Mouse (Mus musculus): ENCODE measurements around the gene Zbp1. TPM values are rescaled to one million over a fixed set of nuclear protein-coding genes. Genes with fewer than 3 reads are reported as not detected.

The Zbp1 gene
- polyA plus RNA-seq, 1 experiment from 2014 or later, result 0.32 TPM

GRCm38 (mm10) chr2:173244108-173244507 is 25.4 kb upstream of the Zbp1 start:
- peaks cover 85% of the 10 kb centered on the region for H3K4me1 ChIP-seq
- no peak overlapping the region for H3K4me3 ChIP-seq
- no peaks in the 10 kb centered on the region for H3K27me3 ChIP-seq (replicated peaks)
- no peaks in the 10 kb centered on the region for H3K9me3 ChIP-seq
- ATAC-seq (ENCODE audit: low FRiP score, low read depth), result no peak
- 0 out of 2 replicates have a peak, but pooled peaks cover 3% of the 10 kb centered on the region for H3K36me3 ChIP-seq
- H3K4me2 ChIP-seq (replicated peaks), result no peak overlapping the region
- 0 out of 2 replicates have a peak overlapping the region, but pooled peaks have one; percentile 8 for H3K9ac ChIP-seq
- H3K27ac ChIP-seq, result no peak overlapping the region
- 74% methylated on average over 3 of the region's 3 CpGs for WGBS

DNA sequence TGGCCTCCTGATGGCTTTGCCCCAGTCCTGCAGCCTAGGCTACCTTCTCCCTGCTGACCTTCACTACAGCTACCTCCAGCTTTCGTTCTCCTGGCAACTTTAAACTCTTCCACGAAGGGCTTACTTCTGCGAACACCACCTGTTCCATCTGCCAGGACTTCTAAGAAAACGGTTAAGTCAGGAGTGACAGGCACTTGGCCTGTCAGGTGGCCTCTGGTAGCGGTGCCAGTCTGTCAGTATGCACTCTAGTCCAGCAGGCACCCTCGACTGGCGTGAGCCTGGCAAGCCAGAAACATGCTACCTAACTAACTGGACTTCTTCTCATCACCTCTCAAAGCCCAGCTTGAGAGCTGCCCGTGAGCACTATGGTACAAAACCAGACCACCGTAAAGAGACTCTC is 24.9 kb upstream of the Zbp1 start:
- WGBS, result 75% methylated on average over 9 of the region's 9 CpGs
- ATAC-seq (ENCODE audit: low FRiP score, low read depth), result no peak
- peaks cover 87% of the 10 kb centered on the region for H3K4me1 ChIP-seq
- no peak overlapping the region for H3K4me3 ChIP-seq
- peak overlapping the region; percentile 32; the same call in 1 of the 2 replicates for H3K4me2 ChIP-seq (replicated peaks)
- H3K9ac ChIP-seq, result 0 out of 2 replicates have a peak overlapping the region, but pooled peaks have one; percentile 8
- no peak overlapping the region for H3K27ac ChIP-seq
- H3K9me3 ChIP-seq, result no peaks in the 10 kb centered on the region
- H3K27me3 ChIP-seq (replicated peaks), result no peaks in the 10 kb centered on the region
- 0 out of 2 replicates have a peak, but pooled peaks cover 3% of the 10 kb centered on the region for H3K36me3 ChIP-seq

DNA sequence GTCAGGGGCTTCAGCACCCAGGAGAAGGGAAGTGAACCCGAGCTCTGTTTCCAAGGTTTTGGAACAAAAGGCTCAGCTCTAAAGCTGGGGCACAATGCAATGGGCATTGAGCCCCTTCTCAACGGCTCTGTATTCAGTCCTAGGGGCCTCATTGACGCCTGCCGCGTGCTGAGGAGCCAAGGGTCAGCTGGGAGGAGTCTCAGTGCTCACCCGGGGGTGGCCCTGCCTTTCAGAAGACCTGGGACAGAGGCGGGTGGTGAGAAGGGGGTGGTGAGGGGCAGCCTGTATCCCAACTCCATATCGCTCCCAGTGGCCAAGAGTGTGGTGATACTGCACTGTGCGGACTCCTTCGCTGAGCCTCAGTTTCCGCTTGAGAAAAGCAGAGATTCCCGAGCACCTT is 24.2 kb upstream of the Zbp1 start:
- Histone ChIP-seq H3K27me3 (replicated peaks) (no peaks in the 10 kb centered on the region), H3K4me1 (peaks cover 87% of the 10 kb centered on the region), H3K9ac (no peak overlapping the region), H3K4me3 (no peak overlapping the region), H3K36me3 (0 out of 2 replicates have a peak, but pooled peaks cover 3% of the 10 kb centered on the region), H3K4me2 (replicated peaks) (peak overlapping the region; percentile 32), H3K9me3 (no peaks in the 10 kb centered on the region), H3K27ac (no peak overlapping the region)
- WGBS, result 6% methylated on average over 12 of the region's 12 CpGs
- ATAC-seq (ENCODE audit: low FRiP score, low read depth), result peak; percentile 52

GRCm38 (mm10) chr2:173240738-173241137 is 22.0 kb upstream of the Zbp1 start:
- H3K27me3 ChIP-seq (replicated peaks), result no peaks in the 10 kb centered on the region
- H3K9me3 ChIP-seq, result no peaks in the 10 kb centered on the region
- H3K9ac ChIP-seq, result no peak overlapping the region
- WGBS, result 36% methylated on average over 9 of the region's 9 CpGs
- no peak overlapping the region; the same call in 1 of the 2 replicates for H3K4me2 ChIP-seq (replicated peaks)
- H3K4me1 ChIP-seq, result peaks cover 87% of the 10 kb centered on the region
- H3K4me3 ChIP-seq, result no peak overlapping the region
- no peak for ATAC-seq (ENCODE audit: low FRiP score, low read depth)
- H3K27ac ChIP-seq, result no peak overlapping the region
- 0 out of 2 replicates have a peak, but pooled peaks cover 3% of the 10 kb centered on the region for H3K36me3 ChIP-seq

- WGBS, result 6% methylated on average over 14 of the region's 14 CpGs
- Histone ChIP-seq H3K9ac (0 out of 2 replicates have a peak overlapping the region, but pooled peaks have one; percentile 33), H3K4me2 (replicated peaks) (peak overlapping the region; percentile 40), H3K27me3 (replicated peaks) (no peaks in the 10 kb centered on the region), H3K4me1 (peaks cover 94% of the 10 kb centered on the region), H3K9me3 (no peaks in the 10 kb centered on the region), H3K4me3 (no peak overlapping the region), H3K27ac (no peak overlapping the region; the same call in 1 of the 2 replicates), H3K36me3 (peaks cover 7% of the 10 kb centered on the region; the same call in 1 of the 2 replicates)
- ATAC-seq (ENCODE audit: low FRiP score, low read depth), result peak; percentile 18
Observed at GRCm38 (mm10) chr2:173238522-173238921, 19.8 kb upstream of the Zbp1 start.

- ATAC-seq (ENCODE audit: low FRiP score, low read depth), result no peak
Observed at GRCm38 (mm10) chr2:173235435-173236332, 17.0 kb upstream of the Zbp1 start.

GRCm38 (mm10) chr2:173232766-173233099 is 14.0 kb upstream of the Zbp1 start:
- no peak overlapping the region for H3K9ac ChIP-seq
- no peak overlapping the region for H3K4me3 ChIP-seq
- H3K4me2 ChIP-seq (replicated peaks), result no peak overlapping the region
- H3K4me1 ChIP-seq, result peaks cover 65% of the 10 kb centered on the region
- 77% methylated on average over 8 of the region's 8 CpGs for WGBS
- H3K9me3 ChIP-seq, result no peaks in the 10 kb centered on the region
- ATAC-seq (ENCODE audit: low FRiP score, low read depth), result no peak
- no peaks in the 10 kb centered on the region for H3K27me3 ChIP-seq (replicated peaks)
- H3K27ac ChIP-seq, result no peak overlapping the region
- H3K36me3 ChIP-seq, result peaks cover 53% of the 10 kb centered on the region

More at GRCm38 (mm10) chr2:173235435-173236332, 17.0 kb upstream of the Zbp1 start:
- Histone ChIP-seq H3K4me1 (peaks cover 84% of the 10 kb centered on the region), H3K27me3 (replicated peaks) (no peaks in the 10 kb centered on the region), H3K4me3 (no peak overlapping the region), H3K9ac (0 out of 2 replicates have a peak overlapping the region, but pooled peaks have one; percentile 26), H3K4me2 (replicated peaks) (peak overlapping the region; percentile 7), H3K9me3 (no peaks in the 10 kb centered on the region), H3K36me3 (peaks cover 32% of the 10 kb centered on the region), H3K27ac (0 out of 2 replicates have a peak overlapping the region, but pooled peaks have one; percentile 15)
- whole genome bisulfite sequencing, result 52% methylated on average over 7 of the region's 8 CpGs

DNA sequence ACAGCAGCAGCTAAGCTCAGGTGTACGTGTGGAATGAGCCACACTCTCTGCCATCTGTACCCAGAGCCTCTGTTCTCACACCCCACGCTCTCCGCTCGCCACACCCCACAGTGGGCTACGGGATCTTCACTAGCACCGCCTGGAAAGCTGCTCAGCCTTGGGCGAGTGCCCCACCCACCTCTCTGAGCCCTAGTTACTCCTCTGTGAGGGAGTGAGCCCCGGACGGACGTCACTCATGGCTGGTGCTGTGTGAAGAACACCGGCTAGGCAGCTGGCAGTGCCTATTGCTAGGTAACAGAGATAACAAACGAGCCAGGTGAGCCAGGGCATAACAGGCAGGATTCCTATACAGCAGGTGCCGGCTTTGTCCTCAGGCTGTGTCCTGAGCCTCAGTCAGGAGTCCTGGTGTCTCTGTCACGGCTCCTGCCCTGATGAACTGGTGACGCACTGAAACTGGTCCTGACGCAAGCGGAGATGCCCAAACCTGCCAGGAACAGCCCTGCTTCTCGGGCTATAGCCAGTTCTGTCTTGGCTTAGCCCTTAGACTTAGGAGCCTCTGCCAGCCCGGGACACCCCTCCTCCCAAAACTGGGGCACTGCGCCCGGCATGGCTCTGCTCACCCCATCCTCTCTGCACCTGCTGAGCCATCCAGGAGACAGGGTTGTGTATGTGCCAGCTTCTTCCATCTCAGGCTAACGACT is 13.5 kb upstream of the Zbp1 start:
- H3K9ac ChIP-seq, result no peak overlapping the region
- no peak overlapping the region for H3K27ac ChIP-seq
- WGBS, result 84% methylated on average over 22 of the region's 22 CpGs
- ATAC-seq (ENCODE audit: low FRiP score, low read depth), result no peak
- no peaks in the 10 kb centered on the region for H3K9me3 ChIP-seq
- no peak overlapping the region for H3K4me2 ChIP-seq (replicated peaks)
- no peak overlapping the region for H3K4me3 ChIP-seq
- H3K36me3 ChIP-seq, result peaks cover 57% of the 10 kb centered on the region
- H3K4me1 ChIP-seq, result peaks cover 60% of the 10 kb centered on the region
- no peaks in the 10 kb centered on the region for H3K27me3 ChIP-seq (replicated peaks)

GRCm38 (mm10) chr2:173229578-173230224 is 11.0 kb upstream of the Zbp1 start:
- Histone ChIP-seq H3K4me1 (peaks cover 35% of the 10 kb centered on the region), H3K4me2 (replicated peaks) (peak overlapping the region; percentile 28; the same call in 1 of the 2 replicates), H3K27me3 (replicated peaks) (no peaks in the 10 kb centered on the region), H3K9me3 (no peaks in the 10 kb centered on the region), H3K4me3 (no peak overlapping the region), H3K36me3 (peaks cover 75% of the 10 kb centered on the region), H3K27ac (no peak overlapping the region), H3K9ac (no peak overlapping the region)
- ATAC-seq (ENCODE audit: low FRiP score, low read depth), result peak; percentile 77
- WGBS, result 4% methylated on average over 10 of the region's 10 CpGs

- no peaks in the 10 kb centered on the region for H3K9me3 ChIP-seq
- no peak overlapping the region for H3K4me3 ChIP-seq
- no peak overlapping the region for H3K27ac ChIP-seq
- peaks cover 72% of the 10 kb centered on the region for H3K36me3 ChIP-seq
- no peak for ATAC-seq (ENCODE audit: low FRiP score, low read depth)
- H3K27me3 ChIP-seq (replicated peaks), result no peaks in the 10 kb centered on the region
- peaks cover 27% of the 10 kb centered on the region for H3K4me1 ChIP-seq
- H3K4me2 ChIP-seq (replicated peaks), result no peak overlapping the region
- WGBS, result 91% methylated on average over 8 of the region's 8 CpGs
- no peak overlapping the region for H3K9ac ChIP-seq
Observed at GRCm38 (mm10) chr2:173228567-173228966, 9.8 kb upstream of the Zbp1 start.

DNA sequence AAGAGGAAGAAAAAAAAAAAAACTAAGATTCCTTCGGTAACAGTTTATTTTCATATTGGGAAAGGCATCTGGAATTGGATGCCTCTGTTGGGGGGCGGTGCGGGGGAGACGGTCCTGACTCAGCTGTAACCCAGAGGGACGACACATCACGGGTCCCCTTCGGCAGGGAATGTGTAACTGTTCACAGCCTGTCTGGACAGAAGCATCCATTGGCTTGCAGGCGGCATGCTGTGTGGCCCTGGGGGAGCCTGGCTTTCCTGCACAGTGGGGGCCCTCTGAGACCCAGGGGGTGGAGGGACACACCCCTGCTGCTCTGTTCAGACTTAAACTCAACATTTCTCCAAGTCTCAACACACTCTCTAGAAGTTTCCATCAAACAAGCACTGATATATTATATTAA is 8.1 kb upstream of the Zbp1 start:
- Histone ChIP-seq H3K27me3 (replicated peaks) (no peaks in the 10 kb centered on the region), H3K4me2 (replicated peaks) (no peak overlapping the region), H3K9me3 (no peaks in the 10 kb centered on the region), H3K9ac (no peak overlapping the region), H3K4me1 (peaks cover 14% of the 10 kb centered on the region), H3K4me3 (no peak overlapping the region), H3K27ac (no peak overlapping the region), H3K36me3 (peaks cover 54% of the 10 kb centered on the region)
- no peak for ATAC-seq (ENCODE audit: low FRiP score, low read depth)
- WGBS, result 87% methylated on average over 8 of the region's 8 CpGs

GRCm38 (mm10) chr2:173225906-173226305 is 7.2 kb upstream of the Zbp1 start:
- no peak overlapping the region for H3K4me2 ChIP-seq (replicated peaks)
- WGBS, result 81% methylated on average over 7 of the region's 7 CpGs
- no peak for ATAC-seq (ENCODE audit: low FRiP score, low read depth)
- H3K9ac ChIP-seq, result no peak overlapping the region
- no peak overlapping the region for H3K4me3 ChIP-seq
- no peak overlapping the region for H3K27ac ChIP-seq
- H3K9me3 ChIP-seq, result no peaks in the 10 kb centered on the region
- peaks cover 11% of the 10 kb centered on the region for H3K4me1 ChIP-seq
- no peaks in the 10 kb centered on the region for H3K27me3 ChIP-seq (replicated peaks)
- peaks cover 45% of the 10 kb centered on the region for H3K36me3 ChIP-seq

All from neural tube, embryonic 12.5 days (tissue).